ENCODE assay signal across 17 mouse cellular contexts in genomic region chr6:91304172-91304571, GRCm38 (mm10).
"Had no signal": no experiment of that assay in that cellular context is flagged by ENCODE, and none has a peak within 500 bp of the region (broad histone marks: within the 10 kb centered on the region; RNA-seq: fewer than 3 reads in every experiment).

No protein-coding gene starts in this region.

- H3K36me3 ChIP-seq: midbrain, embryonic 12.5 days; neural tube, embryonic 13.5 days; neural tube, embryonic 15.5 days had no signal

- H3K9me3 ChIP-seq: midbrain, embryonic 12.5 days; neural tube, embryonic 13.5 days; neural tube, embryonic 15.5 days had no signal

- ATAC-seq: midbrain, embryonic 16.5 days had no signal

- DNase-seq: lung, adult 18-20 months; lung, embryonic 14.5 days; lung, postnatal 10 days; retina, postnatal 1 day; right cerebral cortex, adult 18-20 months; right cerebral cortex, postnatal 25 days; right cerebral cortex, postnatal 4 days; spleen, adult 18-20 months; thymus, adult 18-20 months; thymus, postnatal 14 days; thymus, postnatal 36 days had no signal

- H3K9ac ChIP-seq: liver, embryonic 14.5 days; lung, embryonic 14.5 days; midbrain, embryonic 12.5 days; neural tube, embryonic 13.5 days; neural tube, embryonic 15.5 days had no signal

- H3K4me2 ChIP-seq: lung, embryonic 14.5 days; midbrain, embryonic 12.5 days; neural tube, embryonic 13.5 days; neural tube, embryonic 15.5 days had no signal

- H3K27me3 ChIP-seq: neural tube, embryonic 13.5 days; neural tube, embryonic 15.5 days had no signal

- H3K4me3 ChIP-seq: midbrain, embryonic 12.5 days; myocyte; neural tube, embryonic 13.5 days; neural tube, embryonic 15.5 days had no signal

- H3K27ac ChIP-seq: liver, embryonic 14.5 days; midbrain, embryonic 12.5 days; neural tube, embryonic 13.5 days; neural tube, embryonic 15.5 days had no signal
